Mouse (Mus musculus) heart, adult 2 months (tissue): ENCODE results near the gene Arrdc5.

Experiments used
- CTCF ChIP-seq: fragments of 200-600 bp; IDR thresholded peaks from 2 replicates; pipeline ENCODE4 v1.8.1; 2022; ENCODE audit warnings: antibody characterized with exemption, mild to moderate bottlenecking, moderate library complexity
- EP300 ChIP-seq: fragments of 200-500 bp; IDR thresholded peaks from 2 replicates; pipeline ENCODE4 v1.6.1; 2011; ENCODE audit warnings: low read depth, low read length, control low read depth; ENCODE audit not compliant: insufficient read depth
- POLR2A ChIP-seq: fragments of 200-500 bp; IDR thresholded peaks from 2 replicates; pipeline ENCODE4 v1.6.1; 2011; ENCODE audit warnings: mild to moderate bottlenecking, low read depth, low read length, control low read depth; ENCODE audit not compliant: insufficient read depth

DNA sequence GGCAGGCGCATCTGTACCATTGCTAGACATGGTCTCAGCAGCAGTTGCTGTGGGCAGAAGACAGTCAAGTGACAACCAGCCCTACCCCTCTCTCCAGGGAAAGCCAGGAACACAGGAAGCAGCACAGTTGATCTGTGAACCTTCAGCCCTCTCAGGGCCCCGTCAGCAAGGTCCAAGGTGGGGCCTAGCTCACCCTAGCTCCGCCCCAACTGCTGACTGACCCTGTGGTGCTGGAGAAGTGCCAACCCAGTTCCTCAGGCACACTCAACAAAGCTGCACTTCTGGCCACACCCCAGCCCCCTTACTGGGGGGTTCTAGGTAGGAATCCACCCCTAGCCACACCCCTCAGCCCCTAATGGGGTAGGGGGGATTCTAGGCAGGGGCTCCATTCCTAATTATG, 12.3 kb downstream of the Arrdc5 start:
- TF ChIP-seq POLR2A (no peak), CTCF (no peak), EP300 (no peak)
